Mouse (Mus musculus) forebrain, embryonic 14.5 days (tissue): ENCODE results near the gene Gm20388. TPM values are rescaled to one million over a fixed set of nuclear protein-coding genes. Genes with fewer than 3 reads are reported as not detected.

Experiments used
- ATAC-seq: fragments of 200-750 bp; cut with Nextera tagmentation; 2 replicates; pipeline ENCODE4 v1.8.0; 2017; ENCODE audit warnings: mild to moderate bottlenecking, moderate library complexity
- DNase-seq: peaks from one replicate; pipeline ENCODE4 v3.0.0-alpha.2; 2015; ENCODE audit warnings: low spot score
- H3K27ac ChIP-seq: fragments of 300-500 bp; sonication (generic); 2 replicates; pipeline ENCODE4 v1.5.1; 2014; ENCODE audit warnings: low read depth, mild to moderate bottlenecking, control low read depth, low read length, moderate library complexity
- H3K27me3 ChIP-seq: fragments of 300-500 bp; sonication (generic); replicated peaks from 2 replicates; pipeline ENCODE4 v1.6.1; 2014; ENCODE audit warnings: low read length, control low read depth, mixed read lengths; ENCODE audit not compliant: control insufficient read depth, insufficient read depth
- H3K36me3 ChIP-seq: fragments of 300-500 bp; sonication (generic); 2 replicates; pipeline ENCODE4 v1.6.1; 2014; ENCODE audit warnings: low read length, control low read depth; ENCODE audit not compliant: control insufficient read depth, insufficient read depth
- H3K4me1 ChIP-seq: fragments of 300-500 bp; sonication (generic); 2 replicates; pipeline ENCODE4 v1.6.1; 2014; ENCODE audit warnings: antibody characterized with exemption, low read length, control low read depth; ENCODE audit not compliant: control insufficient read depth, insufficient read depth
- H3K4me2 ChIP-seq: fragments of 300-500 bp; sonication (generic); 2 replicates; pipeline ENCODE4 v1.6.1; 2014; ENCODE audit warnings: mild to moderate bottlenecking, control low read depth, low read length
- H3K4me3 ChIP-seq: fragments of 300-500 bp; sonication (generic); 2 replicates; pipeline ENCODE4 v1.5.1; 2014; ENCODE audit warnings: low read depth, low read length, control low read depth
- H3K9ac ChIP-seq: fragments of 300-500 bp; sonication (generic); 2 replicates; pipeline ENCODE4 v1.6.1; 2014; ENCODE audit warnings: mild to moderate bottlenecking, low read length, control low read depth, moderate library complexity
- H3K9me3 ChIP-seq: fragments of 300-500 bp; sonication (generic); replicated peaks from 2 replicates; pipeline ENCODE4 v1.6.1; 2016; ENCODE audit warnings: low read length, control low read depth, mixed read lengths; ENCODE audit not compliant: control insufficient read depth
- WGBS: fragments of 180-500 bp; shearing (Covaris S2); extraction: QIAGEN DNeasy Blood & Tissue Kit; methylation state at CpG from one replicate; pipeline ENCODE4 v1.1.7; 2014; 5-methylcytosine and 5-hydroxymethylcytosine counted together
- polyA plus RNA-seq: library from polyadenylated mRNA; unstranded; fragments of >200 nt; fragmentation: Nextera tagmentation; extraction: Ambion mirVana; gene quantifications from 2 replicates; pipeline ENCODE4 v1.2.1, GENCODE M21; 2014

Gm20388 gene
- polyA plus RNA-seq, 1 experiment from 2014 or later, result 7.4 TPM

- DNase-seq (peak; percentile 31), ATAC-seq (no peak)
- no peak overlapping the region for H3K9ac ChIP-seq
- H3K4me1 ChIP-seq, result no peaks in the 10 kb centered on the region
- H3K27me3 ChIP-seq, result no peaks in the 10 kb centered on the region
- H3K4me3 ChIP-seq, result no peak overlapping the region
- H3K4me2 ChIP-seq, result no peak overlapping the region
- H3K27ac ChIP-seq, result no peak overlapping the region
- peaks cover 57% of the 10 kb centered on the region for H3K36me3 ChIP-seq
- WGBS, result 82% methylated on average over 6 of the region's 6 CpGs
- H3K9me3 ChIP-seq, result no peaks in the 10 kb centered on the region
Measured at GRCm38 (mm10) chr8:123836354-123836753, 3925.7 kb downstream of the Gm20388 start.

DNA sequence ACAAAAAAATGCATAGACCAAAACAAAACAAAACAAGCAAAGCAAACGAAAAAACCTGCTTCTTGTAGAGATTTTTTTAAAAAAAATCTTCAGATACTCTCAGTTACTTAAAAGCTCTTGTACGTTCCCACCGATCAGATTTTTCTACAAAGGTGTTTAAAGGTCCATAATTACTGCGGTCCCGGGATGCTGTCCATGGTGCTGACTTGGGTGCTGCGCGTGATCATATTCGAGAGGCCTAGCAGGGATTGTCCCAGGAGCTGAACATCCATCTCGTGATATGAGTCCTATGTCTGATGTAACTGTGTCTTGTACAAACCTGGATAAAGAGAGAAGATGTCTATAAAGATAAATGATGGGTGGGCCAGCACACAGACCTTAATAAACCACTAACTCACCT is 3927.9 kb downstream of the Gm20388 start:
- H3K27ac ChIP-seq, result no peak overlapping the region
- peaks cover 39% of the 10 kb centered on the region for H3K36me3 ChIP-seq
- H3K4me1 ChIP-seq, result no peaks in the 10 kb centered on the region
- DNase-seq (no peak), ATAC-seq (no peak)
- no peaks in the 10 kb centered on the region for H3K9me3 ChIP-seq
- H3K4me3 ChIP-seq, result no peak overlapping the region
- H3K9ac ChIP-seq, result no peak overlapping the region
- no peak overlapping the region for H3K4me2 ChIP-seq
- no peaks in the 10 kb centered on the region for H3K27me3 ChIP-seq
- WGBS, result 79% methylated on average over 9 of the region's 9 CpGs

GRCm38 (mm10) chr8:123840578-123841345 is 3930.1 kb downstream of the Gm20388 start:
- DNase-seq, result no peak
- 92% methylated on average over 15 of the region's 15 CpGs for WGBS
- Histone ChIP-seq H3K4me3 (no peak overlapping the region), H3K9ac (no peak overlapping the region), H3K4me2 (no peak overlapping the region), H3K27ac (no peak overlapping the region), H3K27me3 (no peaks in the 10 kb centered on the region), H3K4me1 (no peaks in the 10 kb centered on the region), H3K36me3 (peaks cover 19% of the 10 kb centered on the region), H3K9me3 (no peaks in the 10 kb centered on the region)
- no peak for ATAC-seq

- no peak overlapping the region for H3K4me2 ChIP-seq
- no peak overlapping the region for H3K4me3 ChIP-seq
- ATAC-seq (no peak), DNase-seq (no peak)
- no peaks in the 10 kb centered on the region for H3K4me1 ChIP-seq
- no peaks in the 10 kb centered on the region for H3K9me3 ChIP-seq
- no peaks in the 10 kb centered on the region for H3K27me3 ChIP-seq
- H3K9ac ChIP-seq, result no peak overlapping the region
- peaks cover 11% of the 10 kb centered on the region for H3K36me3 ChIP-seq
- 88% methylated on average over 12 of the region's 12 CpGs for WGBS
- H3K27ac ChIP-seq, result no peak overlapping the region
Measured at GRCm38 (mm10) chr8:123842086-123842485, 3931.4 kb downstream of the Gm20388 start.

DNA sequence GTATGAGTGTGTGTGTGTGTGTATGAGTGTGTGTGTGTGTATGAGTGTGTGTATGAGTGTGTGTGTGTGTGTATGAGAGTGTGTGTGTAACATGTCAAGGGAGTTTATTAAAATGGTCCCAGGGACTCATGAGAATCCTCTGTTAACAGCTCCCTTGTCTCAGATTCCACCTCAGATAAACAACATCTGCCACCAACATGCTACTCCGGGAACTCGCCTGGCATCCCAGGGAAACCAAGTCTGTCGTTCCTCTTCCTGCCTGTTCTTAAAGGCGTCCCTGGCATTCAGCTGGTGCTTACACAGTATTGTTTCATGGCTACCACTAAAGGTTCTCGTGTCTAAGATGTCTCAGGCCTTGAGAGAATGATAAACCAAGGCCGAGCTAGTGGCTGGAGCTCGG is 3933.7 kb downstream of the Gm20388 start:
- H3K9me3 ChIP-seq, result no peaks in the 10 kb centered on the region
- H3K4me2 ChIP-seq, result no peak overlapping the region
- H3K27ac ChIP-seq, result 0 out of 2 replicates have a peak overlapping the region, but pooled peaks have one; percentile 67
- H3K4me3 ChIP-seq, result no peak overlapping the region
- DNase-seq, result peak; percentile 40
- no peaks in the 10 kb centered on the region for H3K4me1 ChIP-seq
- no peaks in the 10 kb centered on the region for H3K27me3 ChIP-seq
- H3K9ac ChIP-seq, result no peak overlapping the region
- ATAC-seq, result no peak
- 69% methylated on average over 7 of the region's 7 CpGs for WGBS
- peaks cover 6% of the 10 kb centered on the region; the same call in 1 of the 2 replicates for H3K36me3 ChIP-seq

DNA sequence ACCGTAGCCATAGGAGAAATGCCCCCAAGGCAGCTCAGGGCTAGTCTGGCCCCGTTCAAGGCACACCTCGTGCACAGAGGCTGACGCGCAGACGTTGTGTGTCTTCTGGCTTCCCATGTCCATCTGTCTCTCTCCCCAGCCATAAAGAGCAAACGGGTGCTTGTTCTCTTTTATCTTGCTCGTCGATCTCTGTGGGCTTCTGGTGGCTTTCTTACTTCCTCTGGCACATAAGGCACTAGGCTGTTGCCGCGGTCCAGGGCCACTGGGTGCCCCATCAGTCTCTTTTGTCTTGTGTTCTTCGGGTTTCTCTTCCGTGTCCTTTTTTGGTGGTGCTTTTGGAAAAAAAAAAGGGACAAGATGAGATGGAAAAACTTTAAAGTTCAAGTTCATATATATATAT is 3934.5 kb downstream of the Gm20388 start:
- Histone ChIP-seq H3K27me3 (no peaks in the 10 kb centered on the region), H3K27ac (peak overlapping the region; percentile 67)
- no peak for ATAC-seq

GRCm38 (mm10) chr8:123845991-123846390 is 3935.3 kb downstream of the Gm20388 start:
- peaks cover 6% of the 10 kb centered on the region; the same call in 1 of the 2 replicates for H3K36me3 ChIP-seq
- no peaks in the 10 kb centered on the region for H3K4me1 ChIP-seq
- H3K4me2 ChIP-seq, result no peak overlapping the region
- WGBS, result 94% methylated on average over 10 of the region's 10 CpGs
- H3K9ac ChIP-seq, result no peak overlapping the region
- no peaks in the 10 kb centered on the region for H3K9me3 ChIP-seq
- no peaks in the 10 kb centered on the region for H3K27me3 ChIP-seq
- no peak overlapping the region for H3K4me3 ChIP-seq
- DNase-seq (no peak), ATAC-seq (no peak)
- no peak overlapping the region for H3K27ac ChIP-seq

More for the DNA sequence above, 3934.5 kb downstream of the Gm20388 start:
- no peak for DNase-seq
- H3K36me3 ChIP-seq, result peaks cover 6% of the 10 kb centered on the region; the same call in 1 of the 2 replicates
- no peak overlapping the region for H3K4me3 ChIP-seq
- 95% methylated on average over 13 of the region's 13 CpGs for WGBS
- H3K9ac ChIP-seq, result no peak overlapping the region
- H3K4me1 ChIP-seq, result no peaks in the 10 kb centered on the region
- H3K4me2 ChIP-seq, result no peak overlapping the region
- no peaks in the 10 kb centered on the region for H3K9me3 ChIP-seq

GRCm38 (mm10) chr8:123846509-123846908 is 3935.9 kb downstream of the Gm20388 start:
- Histone ChIP-seq H3K27me3 (no peaks in the 10 kb centered on the region), H3K36me3 (peaks cover under 1% of the 10 kb centered on the region; the same call in 1 of the 2 replicates), H3K4me1 (no peaks in the 10 kb centered on the region), H3K9ac (no peak overlapping the region), H3K9me3 (no peaks in the 10 kb centered on the region), H3K27ac (no peak overlapping the region), H3K4me3 (no peak overlapping the region), H3K4me2 (no peak overlapping the region)
- ATAC-seq (no peak), DNase-seq (no peak)
- 94% methylated on average over 12 of the region's 12 CpGs for WGBS

DNA sequence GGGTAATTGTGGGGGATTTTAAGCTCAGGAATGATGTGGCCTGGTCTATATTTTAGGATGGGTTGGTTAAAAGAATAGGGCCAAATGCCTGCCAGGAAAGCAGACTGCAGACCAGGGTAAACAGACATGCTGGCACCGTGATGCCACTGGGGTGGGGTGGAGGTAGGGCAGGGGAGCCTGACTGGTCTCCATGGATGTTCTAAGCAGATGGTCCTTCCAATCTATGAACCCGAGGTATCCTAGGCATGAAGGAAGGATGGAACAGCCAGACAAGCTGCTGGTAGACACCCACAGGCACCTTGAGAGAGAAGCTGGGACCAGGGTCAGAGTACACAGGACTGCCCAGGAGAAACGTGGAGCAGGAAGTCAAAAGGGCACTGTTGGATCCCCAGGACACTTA is 3936.9 kb downstream of the Gm20388 start:
- Histone ChIP-seq H3K9me3 (no peaks in the 10 kb centered on the region), H3K27me3 (no peaks in the 10 kb centered on the region), H3K4me2 (no peak overlapping the region), H3K36me3 (no peaks in the 10 kb centered on the region), H3K27ac (no peak overlapping the region), H3K4me1 (no peaks in the 10 kb centered on the region), H3K4me3 (no peak overlapping the region), H3K9ac (no peak overlapping the region)
- ATAC-seq (no peak), DNase-seq (no peak)
- 66% methylated on average over 3 of the region's 3 CpGs for WGBS
